Mouse (Mus musculus): Measurements from ENCODE around the gene Olfr366. TPM values are rescaled to one million over a fixed set of nuclear protein-coding genes. Genes with fewer than 3 reads are reported as not detected.
"Not testable (repeated sequence)": the region's sequence is repeated elsewhere in the genome, so short reads cannot be mapped to it uniquely, and the experiment has no call there.

The Olfr366 gene
- total RNA-seq (2014; fragmentation: Nextera tagmentation) (not detected in 2 replicates), total RNA-seq (2017) (not detected in 2 replicates)

DNA sequence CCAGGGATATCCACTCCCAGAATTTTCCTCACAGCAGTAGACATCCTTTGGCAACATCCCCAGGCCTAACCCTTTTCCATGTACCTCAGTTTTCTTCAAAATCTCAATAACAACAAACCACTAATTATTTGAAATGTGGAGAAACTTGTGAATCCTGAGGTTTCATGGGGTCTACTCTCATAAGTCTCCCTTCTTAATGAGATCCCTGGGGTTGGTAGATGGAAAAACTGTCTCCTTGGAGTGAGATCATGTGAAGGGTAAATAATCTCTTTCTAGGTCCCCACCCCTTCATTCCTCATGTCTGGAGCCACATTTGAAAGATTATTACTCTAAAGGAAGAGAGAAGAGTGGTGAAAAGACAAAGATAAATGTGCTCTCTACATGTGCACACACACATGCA lies at the start of gene Olfr366:
TSS of gene Olfr366 (plus strand) at position 301 of the 400 bp plus-strand sequence.
- no peak for ATAC-seq (replicated peaks; ENCODE audit: low FRiP score, low TSS enrichment, poor library complexity, severe bottlenecking)

- ATAC-seq (replicated peaks; ENCODE audit: low FRiP score, low TSS enrichment, poor library complexity, severe bottlenecking), result no peak
These were observed 23.5 kb upstream of the Olfr366 start, which contains the start of gene Olfr365 for GRCm38 (mm10) chr2:37187898-37188297. Gene Olfr365 (plus strand): TSS chr2:37188198.

DNA sequence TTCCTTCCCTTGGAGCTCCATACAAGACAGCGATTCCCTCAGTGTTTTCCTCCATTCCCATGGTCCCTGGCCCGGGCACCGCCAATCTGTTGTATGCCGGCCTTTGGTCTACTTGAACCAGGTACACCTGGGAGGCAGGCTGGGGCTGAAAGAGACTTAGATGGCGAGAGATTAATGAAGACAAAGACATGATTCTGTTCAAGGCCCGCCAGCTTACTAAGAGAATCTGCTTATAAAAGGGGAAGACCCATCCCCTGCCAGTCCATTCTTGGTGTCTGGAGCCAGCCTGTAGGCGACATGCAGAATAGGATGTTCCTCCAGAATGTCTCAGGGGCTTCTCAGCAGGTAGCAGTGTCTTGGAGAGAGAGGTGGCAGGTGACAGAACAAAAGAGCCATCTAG lies 50.4 kb downstream of the Olfr366 start:
- not testable (repeated sequence) for ATAC-seq (replicated peaks; ENCODE audit: low FRiP score, low TSS enrichment, poor library complexity, severe bottlenecking)

Other genes with a start within 250 kb of the Olfr366 start
- not detected in 2 replicates for gene Olfr357, start 217.7 kb upstream of the Olfr366 start, total RNA-seq (2014; fragmentation: Nextera tagmentation)
- gene Olfr357, start 217.7 kb upstream of the Olfr366 start, total RNA-seq (2017), result not detected in 2 replicates
- not detected in 2 replicates for gene Olfr358, start 202.2 kb upstream of the Olfr366 start, total RNA-seq (2014; fragmentation: Nextera tagmentation)
- gene Olfr358, start 202.2 kb upstream of the Olfr366 start, total RNA-seq (2017), result not detected in 2 replicates
- gene Olfr360, start 145.8 kb upstream of the Olfr366 start, total RNA-seq (2014; fragmentation: Nextera tagmentation), result not detected in 2 replicates
- not detected in 2 replicates for gene Olfr360, start 145.8 kb upstream of the Olfr366 start, total RNA-seq (2017)
- gene Olfr361, start 122.3 kb upstream of the Olfr366 start, total RNA-seq (2014; fragmentation: Nextera tagmentation), result not detected in 2 replicates
- not detected in 2 replicates for gene Olfr361, start 122.3 kb upstream of the Olfr366 start, total RNA-seq (2017)
- not detected in 2 replicates for gene Olfr362, start 93.7 kb upstream of the Olfr366 start, total RNA-seq (2014; fragmentation: Nextera tagmentation)
- not detected in 2 replicates for gene Olfr362, start 93.7 kb upstream of the Olfr366 start, total RNA-seq (2017)
- gene Olfr364-ps1, start 72.3 kb upstream of the Olfr366 start, total RNA-seq (2014; fragmentation: Nextera tagmentation), result not detected in 2 replicates
- gene Olfr364-ps1, start 72.3 kb upstream of the Olfr366 start, total RNA-seq (2017), result not detected in 2 replicates
- gene Olfr365, start 23.4 kb upstream of the Olfr366 start, total RNA-seq (2014; fragmentation: Nextera tagmentation), result not detected in 2 replicates
- not detected in 2 replicates for gene Olfr365, start 23.4 kb upstream of the Olfr366 start, total RNA-seq (2017)
- not detected in 2 replicates for gene Olfr368, start 114.9 kb downstream of the Olfr366 start, total RNA-seq (2014; fragmentation: Nextera tagmentation)
- gene Olfr368, start 114.9 kb downstream of the Olfr366 start, total RNA-seq (2017), result not detected in 2 replicates
- 13.3 and 15.0 TPM in 2 replicates for gene Pdcl, start 147.8 kb downstream of the Olfr366 start, total RNA-seq (2014; fragmentation: Nextera tagmentation)
- 104 and 106 TPM in 2 replicates for gene Pdcl, start 147.8 kb downstream of the Olfr366 start, total RNA-seq (2017)
- 37.6 and 40.7 TPM in 2 replicates for gene Rc3h2, start 211.3 kb downstream of the Olfr366 start, total RNA-seq (2014; fragmentation: Nextera tagmentation)
- gene Rc3h2, start 211.3 kb downstream of the Olfr366 start, total RNA-seq (2017), result 23.6 and 33.5 TPM in 2 replicates
- 10.7 and 11.8 TPM in 2 replicates for gene Zbtb26, start 231.6 kb downstream of the Olfr366 start, total RNA-seq (2014; fragmentation: Nextera tagmentation)
- gene Zbtb26, start 231.6 kb downstream of the Olfr366 start, total RNA-seq (2017), result 8.7 and 13.7 TPM in 2 replicates
- 11.4 and 12.4 TPM in 2 replicates for gene Zbtb6, start 231.6 kb downstream of the Olfr366 start, total RNA-seq (2014; fragmentation: Nextera tagmentation)
- 29.2 and 30.6 TPM in 2 replicates for gene Zbtb6, start 231.6 kb downstream of the Olfr366 start, total RNA-seq (2017)
- gene Rabgap1, start 231.7 kb downstream of the Olfr366 start, total RNA-seq (2014; fragmentation: Nextera tagmentation), result 25.0 and 28.0 TPM in 2 replicates
- gene Rabgap1, start 231.7 kb downstream of the Olfr366 start, total RNA-seq (2017), result 39.7 and 49.2 TPM in 2 replicates